Mouse (Mus musculus): ENCODE measurements around the gene Klf15. TPM values are rescaled to one million over a fixed set of nuclear protein-coding genes. Genes with fewer than 3 reads are reported as not detected.

Klf15 gene
- polyA plus RNA-seq, 1 experiment = not detected

- WGBS = 93% methylated on average over 3 of the region's 3 CpGs
- Histone ChIP-seq H3K4me3 (ENCODE audit: insufficient read depth, low read depth, low read length) (no peak overlapping the region), H3K27ac (ENCODE audit: insufficient read depth, low read depth, low read length) (no peak overlapping the region), H3K4me1 (ENCODE audit: control insufficient read depth, insufficient read depth, low read length) (peaks cover 9% of the 10 kb centered on the region)
- no peak for TF ChIP-seq CTCF (IDR thresholded peaks at IDR 0.05; ENCODE audit: insufficient read depth, low read depth, low read length)
- TF ChIP-seq POLR2A (IDR thresholded peaks at IDR 0.05; ENCODE audit: insufficient read depth, low read depth, low read length) = no peak
Observed at GRCm38 (mm10) chr6:90494566-90494965, 32.2 kb downstream of the Klf15 start.

GRCm38 (mm10) chr6:90495282-90495912 lies 33.0 kb downstream of the Klf15 start:
- WGBS = 41% methylated on average over 6 of the region's 7 CpGs
- peaks cover 9% of the 10 kb centered on the region for H3K4me1 ChIP-seq (ENCODE audit: control insufficient read depth, insufficient read depth, low read length)

GRCm38 (mm10) chr6:90496217-90496616 lies 33.8 kb downstream of the Klf15 start:
- WGBS = 53% methylated on average over 3 of the region's 3 CpGs
- Histone ChIP-seq H3K4me1 (ENCODE audit: control insufficient read depth, insufficient read depth, low read length) (peaks cover 7% of the 10 kb centered on the region), H3K27ac (ENCODE audit: insufficient read depth, low read depth, low read length) (no peak overlapping the region), H3K4me3 (ENCODE audit: insufficient read depth, low read depth, low read length) (no peak overlapping the region)
- TF ChIP-seq POLR2A (IDR thresholded peaks at IDR 0.05; ENCODE audit: insufficient read depth, low read depth, low read length) (no peak), CTCF (IDR thresholded peaks at IDR 0.05; ENCODE audit: insufficient read depth, low read depth, low read length) (no peak)

More at GRCm38 (mm10) chr6:90495282-90495912, 33.0 kb downstream of the Klf15 start:
- Histone ChIP-seq H3K27ac (ENCODE audit: insufficient read depth, low read depth, low read length) (peak overlapping the region; percentile 8; the same call in 1 of the 2 replicates), H3K4me3 (ENCODE audit: insufficient read depth, low read depth, low read length) (no peak overlapping the region)
- no peak for TF ChIP-seq CTCF (IDR thresholded peaks at IDR 0.05; ENCODE audit: insufficient read depth, low read depth, low read length)
- no peak for TF ChIP-seq POLR2A (IDR thresholded peaks at IDR 0.05; ENCODE audit: insufficient read depth, low read depth, low read length)

GRCm38 (mm10) chr6:90499509-90499908 lies 37.1 kb downstream of the Klf15 start:
- WGBS = 71% methylated on average over 4 of the region's 4 CpGs
- no peak overlapping the region for H3K27ac ChIP-seq (ENCODE audit: insufficient read depth, low read depth, low read length)
- TF ChIP-seq CTCF (IDR thresholded peaks at IDR 0.05; ENCODE audit: insufficient read depth, low read depth, low read length) = no peak
- TF ChIP-seq POLR2A (IDR thresholded peaks at IDR 0.05; ENCODE audit: insufficient read depth, low read depth, low read length) = no peak
- peaks cover 7% of the 10 kb centered on the region for H3K4me1 ChIP-seq (ENCODE audit: control insufficient read depth, insufficient read depth, low read length)
- no peak overlapping the region for H3K4me3 ChIP-seq (ENCODE audit: insufficient read depth, low read depth, low read length)

GRCm38 (mm10) chr6:90501222-90501940 lies 39.0 kb downstream of the Klf15 start:
- no peaks in the 10 kb centered on the region for H3K4me1 ChIP-seq (ENCODE audit: control insufficient read depth, insufficient read depth, low read length)
- 87% methylated on average over 8 of the region's 8 CpGs for WGBS
- TF ChIP-seq CTCF (IDR thresholded peaks at IDR 0.05; ENCODE audit: insufficient read depth, low read depth, low read length) (no peak), POLR2A (IDR thresholded peaks at IDR 0.05; ENCODE audit: insufficient read depth, low read depth, low read length) (no peak)
- no peak overlapping the region for H3K27ac ChIP-seq (ENCODE audit: insufficient read depth, low read depth, low read length)
- no peak overlapping the region for H3K4me3 ChIP-seq (ENCODE audit: insufficient read depth, low read depth, low read length)

- peaks cover 6% of the 10 kb centered on the region; the same call in 1 of the 2 replicates for H3K4me1 ChIP-seq (ENCODE audit: control insufficient read depth, insufficient read depth, low read length)
- H3K4me3 ChIP-seq (ENCODE audit: insufficient read depth, low read depth, low read length) = no peak overlapping the region
- no peak for TF ChIP-seq POLR2A (IDR thresholded peaks at IDR 0.05; ENCODE audit: insufficient read depth, low read depth, low read length)
- no peak overlapping the region for H3K27ac ChIP-seq (ENCODE audit: insufficient read depth, low read depth, low read length)
- WGBS = 58% methylated on average over 6 of the region's 6 CpGs
Observed at GRCm38 (mm10) chr6:90505906-90506305, 43.5 kb downstream of the Klf15 start.

GRCm38 (mm10) chr6:90506673-90507311 lies 44.4 kb downstream of the Klf15 start:
- Histone ChIP-seq H3K4me1 (ENCODE audit: control insufficient read depth, insufficient read depth, low read length) (peaks cover 6% of the 10 kb centered on the region; the same call in 1 of the 2 replicates), H3K27ac (ENCODE audit: insufficient read depth, low read depth, low read length) (peak overlapping the region; percentile 58), H3K4me3 (ENCODE audit: insufficient read depth, low read depth, low read length) (no peak overlapping the region)
- WGBS = 46% methylated on average over 16 of the region's 16 CpGs
- TF ChIP-seq POLR2A (IDR thresholded peaks at IDR 0.05; ENCODE audit: insufficient read depth, low read depth, low read length) (no peak), CTCF (IDR thresholded peaks at IDR 0.05; ENCODE audit: insufficient read depth, low read depth, low read length) (no peak)

GRCm38 (mm10) chr6:90507443-90507842 lies 45.1 kb downstream of the Klf15 start:
- peaks cover 6% of the 10 kb centered on the region; the same call in 1 of the 2 replicates for H3K4me1 ChIP-seq (ENCODE audit: control insufficient read depth, insufficient read depth, low read length)
- H3K27ac ChIP-seq (ENCODE audit: insufficient read depth, low read depth, low read length) = peak overlapping the region; percentile 58; the same call in 1 of the 2 replicates
- TF ChIP-seq POLR2A (IDR thresholded peaks at IDR 0.05; ENCODE audit: insufficient read depth, low read depth, low read length) (no peak), CTCF (IDR thresholded peaks at IDR 0.05; ENCODE audit: insufficient read depth, low read depth, low read length) (no peak)
- no peak overlapping the region for H3K4me3 ChIP-seq (ENCODE audit: insufficient read depth, low read depth, low read length)

- no peak overlapping the region for H3K27ac ChIP-seq (ENCODE audit: insufficient read depth, low read depth, low read length)
- TF ChIP-seq CTCF (IDR thresholded peaks at IDR 0.05; ENCODE audit: insufficient read depth, low read depth, low read length) (no peak), POLR2A (IDR thresholded peaks at IDR 0.05; ENCODE audit: insufficient read depth, low read depth, low read length) (no peak)
- WGBS = 44% methylated on average over 4 of the region's 4 CpGs
Observed at GRCm38 (mm10) chr6:90508197-90508624, 45.8 kb downstream of the Klf15 start.

More at GRCm38 (mm10) chr6:90508197-90508624, 45.8 kb downstream of the Klf15 start:
- peaks cover 6% of the 10 kb centered on the region; the same call in 1 of the 2 replicates for H3K4me1 ChIP-seq (ENCODE audit: control insufficient read depth, insufficient read depth, low read length)
- no peak overlapping the region for H3K4me3 ChIP-seq (ENCODE audit: insufficient read depth, low read depth, low read length)

Data from olfactory bulb, adult 2 months (tissue).